ENCODE assay signal across 8 mouse cellular contexts in genomic region chr11:88716061-88716994, GRCm38 (mm10). TPM values are rescaled to one million over a fixed set of nuclear protein-coding genes. Genes with fewer than 3 reads are reported as not detected.
DNase-seq lines count a peak whose midpoint lies in the region; ATAC-seq and TF ChIP-seq lines count a peak whose summit lies in the region.

No protein-coding gene starts in this region.

- ATAC-seq in forebrain, postnatal 0 days = peak; percentile 16; the same call in 1 of the 2 replicates
- no peak for ATAC-seq in kidney, postnatal 0 days (replicated peaks; ENCODE audit: low FRiP score, low read depth)

- TF ChIP-seq POLR2A in heart, adult 2 months (IDR thresholded peaks at IDR 0.05; ENCODE audit: insufficient read depth, low read depth, low read length) = no peak
- TF ChIP-seq POLR2A in lung, adult 2 months (IDR thresholded peaks at IDR 0.05; ENCODE audit: borderline replicate concordance, extremely low read depth, low read depth, low read length) = no peak

- TF ChIP-seq CTCF in heart, adult 2 months (IDR thresholded peaks at IDR 0.05) = no peak
- no peak for TF ChIP-seq CTCF in forebrain, postnatal 0 days (IDR thresholded peaks at IDR 0.05; ENCODE audit: low read depth)
- TF ChIP-seq CTCF in kidney, postnatal 0 days (IDR thresholded peaks at IDR 0.05; ENCODE audit: low read depth) = no peak
- TF ChIP-seq CTCF in lung, adult 2 months (IDR thresholded peaks at IDR 0.05; ENCODE audit: insufficient read depth, low read length) = no peak

- no peaks in the 10 kb centered on the region for H3K79me2 ChIP-seq in heart, adult 2 months (replicated peaks; ENCODE audit: control insufficient read depth, insufficient read depth, low read length)

- peaks cover 5% of the 10 kb centered on the region for H3K36me3 ChIP-seq in heart, adult 2 months (ENCODE audit: control insufficient read depth, insufficient read depth, low read length)
- H3K36me3 ChIP-seq in forebrain, postnatal 0 days (ENCODE audit: insufficient read depth) = peaks cover 9% of the 10 kb centered on the region
- H3K36me3 ChIP-seq in kidney, postnatal 0 days (ENCODE audit: insufficient read depth, low read length) = no peaks in the 10 kb centered on the region

- peak overlapping the region; percentile 90 for H3K4me3 ChIP-seq in heart, adult 2 months
- peak overlapping the region; percentile 84 for H3K4me3 ChIP-seq in forebrain, postnatal 0 days (ENCODE audit: low read depth, low read length)
- peak overlapping the region; percentile 95 for H3K4me3 ChIP-seq in kidney, postnatal 0 days (replicated peaks; ENCODE audit: low read depth, low read length)
- H3K4me3 ChIP-seq in lung, adult 2 months (replicated peaks; ENCODE audit: extremely low read depth, low read depth, low read length) = peak overlapping the region; percentile 32

- H3K9me3 ChIP-seq in forebrain, postnatal 0 days (ENCODE audit: low read length) = no peaks in the 10 kb centered on the region
- H3K9me3 ChIP-seq in kidney, postnatal 0 days (replicated peaks; ENCODE audit: low read length) = no peaks in the 10 kb centered on the region

- H3K9ac ChIP-seq in heart, adult 2 months (ENCODE audit: low read depth, low read length) = peak overlapping the region; percentile 86
- peak overlapping the region; percentile 78 for H3K9ac ChIP-seq in forebrain, postnatal 0 days
- H3K9ac ChIP-seq in kidney, postnatal 0 days (ENCODE audit: low read depth, low read length) = peak overlapping the region; percentile 96

- TF ChIP-seq EP300 in heart, adult 2 months (IDR thresholded peaks at IDR 0.05; ENCODE audit: insufficient read depth, low read depth, low read length) = no peak

- no peaks in the 10 kb centered on the region for H3K27me3 ChIP-seq in heart, adult 2 months (ENCODE audit: control insufficient read depth, insufficient read depth, low read length)
- H3K27me3 ChIP-seq in forebrain, postnatal 0 days (ENCODE audit: insufficient read depth, low read length) = no peaks in the 10 kb centered on the region
- no peaks in the 10 kb centered on the region for H3K27me3 ChIP-seq in kidney, postnatal 0 days (ENCODE audit: insufficient read depth, low read length)

- H3K4me2 ChIP-seq in forebrain, postnatal 0 days (ENCODE audit: low read depth) = peak overlapping the region; percentile 96
- H3K4me2 ChIP-seq in kidney, postnatal 0 days (ENCODE audit: low read length) = peak overlapping the region; percentile 99

- H3K4me1 ChIP-seq in heart, adult 2 months (ENCODE audit: control insufficient read depth, insufficient read depth, low read length) = peaks cover 1% of the 10 kb centered on the region; the same call in 1 of the 2 replicates
- H3K4me1 ChIP-seq in forebrain, postnatal 0 days (ENCODE audit: insufficient read depth) = peaks cover 15% of the 10 kb centered on the region
- no peaks in the 10 kb centered on the region; the same call in none of the 2 replicates for H3K4me1 ChIP-seq in kidney, postnatal 0 days (replicated peaks; ENCODE audit: insufficient read depth, low read length)
- peaks cover 3% of the 10 kb centered on the region; the same call in 1 of the 2 replicates for H3K4me1 ChIP-seq in lung, adult 2 months (ENCODE audit: control insufficient read depth, insufficient read depth, low read length)

- peak; percentile 41 to 47 for DNase-seq in heart, adult 2 months
- no peak for DNase-seq in heart, adult 9 months (ENCODE audit: low spot score in 2 of 2)
- DNase-seq in adrenal gland, postnatal 25 days = peak; percentile 20
- peak; percentile 47 for DNase-seq in forebrain, postnatal 0 days
- no peak for DNase-seq in kidney, postnatal 0 days (ENCODE audit: low spot score)
- peak; percentile 39 for DNase-seq in lung, adult 2 months
- peak; percentile 60 for DNase-seq in retina, embryonic 14.5 days (ENCODE audit: low spot score)
- DNase-seq in urinary bladder, postnatal 10 days (ENCODE audit: low spot score) = no peak

- peak overlapping the region; percentile 98 for H3K27ac ChIP-seq in heart, adult 2 months
- H3K27ac ChIP-seq in forebrain, postnatal 0 days (ENCODE audit: low read depth, low read length) = peak overlapping the region; percentile 62
- peak overlapping the region; percentile 96 for H3K27ac ChIP-seq in kidney, postnatal 0 days

- 2% methylated on average over 23 of the region's 23 CpGs for WGBS in heart, adult 2 months
- under 1% methylated on average over 23 of the region's 23 CpGs for whole genome bisulfite sequencing in forebrain, postnatal 0 days
- WGBS in kidney, postnatal 0 days = 2% methylated on average over 23 of the region's 23 CpGs
- 1% methylated on average over 23 of the region's 23 CpGs for WGBS in lung, adult 2 months

- intact Hi-C loops in heart, adult 2 months (cut with DNase I) = loop anchor here (5.0 kb wide), 2 partner anchors 64 to 159 kb away; no protein-coding TSS in a partner anchor

RNA-seq across cellular contexts. Expression of gene Msi2, which starts 2.0 kb away (rescaled TPM):
- total RNA-seq in heart, adult 2 months (2021) = 100 to 1,000 TPM; 176 to 208 TPM
- polyA plus RNA-seq in heart, adult 2 months (2012; rRNA removed) = 42.5 and 65.9 TPM in 2 replicates
- 154 and 189 TPM in 2 replicates for total RNA-seq in adrenal gland, postnatal 25 days (2021)
- total RNA-seq in forebrain, postnatal 0 days (2014; rRNA removed) = 81.4 and 107 TPM in 2 replicates
- polyA plus RNA-seq in forebrain, postnatal 0 days (2015; fragmentation: Nextera tagmentation; extraction: Ambion mirVana) = 9.8 and 18.5 TPM in 2 replicates
- 24.5 and 28.2 TPM in 2 replicates for polyA plus RNA-seq in kidney, postnatal 0 days (2015; fragmentation: Nextera tagmentation; extraction: Ambion mirVana)
- polyA plus RNA-seq in lung, adult 2 months (2012; rRNA removed) = 28.6 and 29.5 TPM in 2 replicates

Comparison
In these comparisons a context has a peak if more than half of its experiments do, and no peak if none do; other contexts are left out.
1. DNase-seq: peak in heart, adult 2 months (2 of 2), adrenal gland, postnatal 25 days (single experiment), forebrain, postnatal 0 days (single experiment), lung, adult 2 months (single experiment) and retina, embryonic 14.5 days (single experiment); none in heart, adult 9 months (0 of 2), kidney, postnatal 0 days (single experiment) and urinary bladder, postnatal 10 days (single experiment).
2. H3K4me3 ChIP-seq: peak in every context shown above with its lines; median percentile 95 in kidney, postnatal 0 days; 90 in heart, adult 2 months; 84 in forebrain, postnatal 0 days; 32 in lung, adult 2 months.
3. Peak in every context shown above with its lines, with median percentiles within 50 percentile points of each other: H3K27ac ChIP-seq and H3K9ac ChIP-seq.